Mouse (Mus musculus) urinary bladder, postnatal 0 days (tissue): ENCODE results near the gene Oscp1. TPM values are rescaled to one million over a fixed set of nuclear protein-coding genes. Genes with fewer than 3 reads are reported as not detected.

Experiments
- polyA plus RNA-seq: library from polyadenylated mRNA; unstranded; fragments of >200 nt; fragmentation: Nextera tagmentation; extraction: Ambion mirVana; gene quantifications from 2 replicates; pipeline ENCODE4 v1.2.1, GENCODE M21; 2015

The Oscp1 gene
- polyA plus RNA-seq: 5.0 and 6.0 TPM in 2 replicates

GRCm38 (mm10) chr4:126058134-126058996 lies at the start of gene Oscp1:
Gene Oscp1, plus strand, starts transcription at chr4:126058565.

GRCm38 (mm10) chr4:126024303-126024900 lies 34.0 kb upstream of the Oscp1 start, which contains the start of gene Csf3r:
Gene Csf3r, plus strand, starts transcription at chr4:126024550.

GRCm38 (mm10) chr4:126046851-126047585 lies 11.3 kb upstream of the Oscp1 start, which contains the start of gene Mrps15:
Gene Mrps15, plus strand, starts transcription at chr4:126046925.

GRCm38 (mm10) chr4:126096464-126097111 lies 38.2 kb downstream of the Oscp1 start, which contains the start of gene Lsm10:
Gene Lsm10, plus strand, starts transcription at chr4:126096623.

GRCm38 (mm10) chr4:126103590-126104068 lies 45.3 kb downstream of the Oscp1 start, which contains the start of gene Stk40:
Gene Stk40, plus strand, starts transcription at chr4:126103957.

Other genes with a start within 250 kb of the Oscp1 start
- gene Csf3r, start 34.0 kb upstream of the Oscp1 start, polyA plus RNA-seq: 0.43 and 3.8 TPM in 2 replicates
- gene Mrps15, start 11.6 kb upstream of the Oscp1 start, polyA plus RNA-seq: 83.3 and 95.8 TPM in 2 replicates
- gene Lsm10, start 38.1 kb downstream of the Oscp1 start, polyA plus RNA-seq: 47.5 and 48.7 TPM in 2 replicates
- gene Stk40, start 45.4 kb downstream of the Oscp1 start, polyA plus RNA-seq: 33.5 and 41.6 TPM in 2 replicates
- 58.3 and 65.5 TPM in 2 replicates for gene Eva1b, start 89.2 kb downstream of the Oscp1 start, polyA plus RNA-seq
- gene Sh3d21, start 104.9 kb downstream of the Oscp1 start, polyA plus RNA-seq: 8.4 and 12.0 TPM in 2 replicates
- 91.8 and 105 TPM in 2 replicates for gene Thrap3, start 144.2 kb downstream of the Oscp1 start, polyA plus RNA-seq
- 26.5 and 29.6 TPM in 2 replicates for gene Map7d1, start 197.8 kb downstream of the Oscp1 start, polyA plus RNA-seq
- 79.0 and 81.2 TPM in 2 replicates for gene Trappc3, start 203.8 kb downstream of the Oscp1 start, polyA plus RNA-seq
- 13.7 and 23.0 TPM in 2 replicates for gene Col8a2, start 228.2 kb downstream of the Oscp1 start, polyA plus RNA-seq